Mouse (Mus musculus) neural tube, embryonic 13.5 days (tissue): ENCODE data around the gene Cyp4f14. TPM values are rescaled to one million over a fixed set of nuclear protein-coding genes. Genes with fewer than 3 reads are reported as not detected.
"Not testable (repeated sequence)": the region's sequence is repeated elsewhere in the genome, so short reads cannot be mapped to it uniquely, and the experiment has no call there.

Experiments used
- ATAC-seq: fragments of 200-750 bp; cut with Nextera tagmentation; 2 replicates; pipeline ENCODE4 v1.8.0; 2017; ENCODE audit warnings: low read depth, mild to moderate bottlenecking, moderate TSS enrichment, moderate library complexity
- H3K27ac ChIP-seq: fragments of 300-500 bp; sonication (generic); replicated peaks from 2 replicates; pipeline ENCODE4 v1.5.1; 2015; ENCODE audit warnings: moderate library complexity, mild to moderate bottlenecking, inconsistent platforms
- H3K27me3 ChIP-seq: fragments of 300-500 bp; sonication (generic); 2 replicates; pipeline ENCODE4 v1.6.1; 2015; ENCODE audit warnings: mild to moderate bottlenecking, inconsistent platforms
- H3K36me3 ChIP-seq: fragments of 300-500 bp; sonication (generic); 2 replicates; pipeline ENCODE4 v1.6.1; 2015; ENCODE audit warnings: mild to moderate bottlenecking, inconsistent platforms
- H3K4me1 ChIP-seq: fragments of 300-500 bp; sonication (generic); replicated peaks from 2 replicates; pipeline ENCODE4 v1.6.1; 2015; ENCODE audit warnings: inconsistent platforms
- H3K4me2 ChIP-seq: fragments of 300-500 bp; sonication (generic); 2 replicates; pipeline ENCODE4 v1.6.1; 2015; ENCODE audit warnings: inconsistent platforms, mild to moderate bottlenecking, moderate library complexity
- H3K4me3 ChIP-seq: fragments of 300-500 bp; sonication (generic); 2 replicates; pipeline ENCODE4 v1.5.1; 2015; ENCODE audit warnings: mild to moderate bottlenecking, inconsistent platforms
- H3K9ac ChIP-seq: fragments of 300-500 bp; sonication (generic); 2 replicates; pipeline ENCODE4 v1.6.1; 2015; ENCODE audit warnings: moderate library complexity, mild to moderate bottlenecking, inconsistent platforms
- H3K9me3 ChIP-seq: fragments of 300-500 bp; sonication (generic); 2 replicates; pipeline ENCODE4 v1.6.1; 2016; ENCODE audit warnings: inconsistent platforms
- WGBS: fragments of 180-500 bp; shearing (Covaris S2); methylation state at CpG from one replicate; pipeline ENCODE4 v1.1.7; 2015; 5-methylcytosine and 5-hydroxymethylcytosine counted together
- polyA plus RNA-seq: library from polyadenylated mRNA; unstranded; fragments of >200 nt; fragmentation: Nextera tagmentation; extraction: Ambion mirVana; gene quantifications from 2 replicates; pipeline ENCODE4 v1.2.1, GENCODE M21; 2015

Gene Cyp4f14
- polyA plus RNA-seq, 1 experiment from 2014 or later, result not detected

GRCm38 (mm10) chr17:32890852-32891238, 26.3 kb downstream of the Cyp4f14 start:
- peak overlapping the region; percentile 72 for H3K4me2 ChIP-seq
- H3K27ac ChIP-seq, result peak overlapping the region; percentile 82
- peak; percentile 40; the same call in 1 of the 2 replicates for ATAC-seq
- H3K4me3 ChIP-seq, result peak overlapping the region; percentile 74
- WGBS, result 3% methylated on average over 11 of the region's 11 CpGs
- no peaks in the 10 kb centered on the region for H3K9me3 ChIP-seq
- peaks cover 4% of the 10 kb centered on the region for H3K36me3 ChIP-seq
- H3K4me1 ChIP-seq, result peaks cover 19% of the 10 kb centered on the region
- peak overlapping the region; percentile 83 for H3K9ac ChIP-seq
- H3K27me3 ChIP-seq, result no peaks in the 10 kb centered on the region

GRCm38 (mm10) chr17:32889611-32890010, 27.5 kb downstream of the Cyp4f14 start:
- H3K36me3 ChIP-seq, result peaks cover 13% of the 10 kb centered on the region
- peak overlapping the region; percentile 72 for H3K4me2 ChIP-seq
- H3K4me1 ChIP-seq, result peaks cover 19% of the 10 kb centered on the region
- no peaks in the 10 kb centered on the region for H3K27me3 ChIP-seq
- no peaks in the 10 kb centered on the region for H3K9me3 ChIP-seq
- H3K27ac ChIP-seq, result no peak overlapping the region
- WGBS, result 95% methylated on average over 6 of the region's 6 CpGs
- H3K4me3 ChIP-seq, result no peak overlapping the region
- no peak for ATAC-seq
- H3K9ac ChIP-seq, result no peak overlapping the region

GRCm38 (mm10) chr17:32880320-32881218, 36.6 kb downstream of the Cyp4f14 start:
- Histone ChIP-seq H3K9ac (no peak overlapping the region), H3K27me3 (0 out of 2 replicates have a peak, but pooled peaks cover 4% of the 10 kb centered on the region), H3K27ac (no peak overlapping the region), H3K4me1 (no peaks in the 10 kb centered on the region), H3K4me3 (no peak overlapping the region), H3K4me2 (no peak overlapping the region), H3K36me3 (peaks cover 70% of the 10 kb centered on the region), H3K9me3 (no peaks in the 10 kb centered on the region)
- no peak for ATAC-seq
- WGBS, result 92% methylated on average over 14 of the region's 14 CpGs

DNA sequence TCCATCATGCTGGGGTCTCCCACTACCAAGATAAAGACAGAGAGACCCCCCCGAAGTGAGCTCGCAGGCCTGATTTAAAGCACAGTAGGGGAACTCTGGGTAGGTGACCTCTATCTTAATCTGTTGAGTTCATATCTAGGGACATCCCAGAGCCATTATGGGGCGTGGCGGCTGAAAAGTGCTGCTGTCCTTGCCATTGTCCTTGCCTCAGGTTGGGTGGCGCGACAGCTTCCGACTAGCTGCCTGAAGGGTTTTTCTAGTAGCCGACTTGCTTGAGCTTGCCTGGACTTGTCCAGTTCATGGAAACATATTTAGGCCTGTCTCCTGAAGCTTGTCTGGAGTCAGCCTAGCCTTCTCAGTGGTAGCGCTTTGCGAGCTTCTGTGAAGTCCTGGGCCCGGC, 38.4 kb downstream of the Cyp4f14 start:
- no peak for ATAC-seq
- Histone ChIP-seq H3K4me3 (no peak overlapping the region), H3K36me3 (peaks cover 52% of the 10 kb centered on the region), H3K9ac (no peak overlapping the region), H3K27me3 (0 out of 2 replicates have a peak, but pooled peaks cover 4% of the 10 kb centered on the region), H3K4me1 (no peaks in the 10 kb centered on the region), H3K27ac (no peak overlapping the region), H3K9me3 (no peaks in the 10 kb centered on the region), H3K4me2 (no peak overlapping the region)
- 96% methylated on average over 11 of the region's 11 CpGs for WGBS

GRCm38 (mm10) chr17:32877471-32878171, 39.5 kb downstream of the Cyp4f14 start:
- 12% methylated on average over 22 of the region's 22 CpGs for WGBS
- H3K27ac ChIP-seq, result no peak overlapping the region

DNA sequence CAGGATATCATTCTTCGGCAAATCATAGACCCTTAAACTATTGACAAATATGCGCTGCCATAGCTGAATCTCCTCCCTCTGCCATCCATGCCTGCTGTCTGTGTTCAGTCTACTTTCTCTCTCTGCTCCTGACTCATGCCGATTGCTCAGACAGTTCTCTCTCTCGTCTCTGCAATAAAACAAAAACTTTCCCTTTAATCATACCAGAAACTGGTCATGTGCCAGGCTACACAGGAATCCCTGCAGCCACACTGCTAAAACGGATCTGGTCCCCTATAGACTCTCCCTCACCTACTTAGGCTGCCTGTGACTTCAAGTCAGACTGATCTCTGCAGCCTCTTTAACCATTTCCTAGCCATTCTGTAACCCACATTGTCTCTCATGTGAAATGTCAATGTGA, 44.4 kb downstream of the Cyp4f14 start:
- WGBS, result 74% methylated on average over 5 of the region's 5 CpGs
- H3K36me3 ChIP-seq, result no peaks in the 10 kb centered on the region
- no peaks in the 10 kb centered on the region for H3K27me3 ChIP-seq
- no peak overlapping the region for H3K9ac ChIP-seq
- no peaks in the 10 kb centered on the region for H3K4me1 ChIP-seq
- no peak overlapping the region for H3K27ac ChIP-seq
- no peak overlapping the region for H3K4me3 ChIP-seq
- H3K4me2 ChIP-seq, result no peak overlapping the region
- no peak for ATAC-seq
- 0 out of 2 replicates have a peak, but pooled peaks cover 2% of the 10 kb centered on the region for H3K9me3 ChIP-seq

More at GRCm38 (mm10) chr17:32877471-32878171, 39.5 kb downstream of the Cyp4f14 start:
- H3K36me3 ChIP-seq, result peaks cover 40% of the 10 kb centered on the region
- 0 out of 2 replicates have a peak, but pooled peaks cover 4% of the 10 kb centered on the region for H3K27me3 ChIP-seq
- ATAC-seq, result no peak
- H3K9ac ChIP-seq, result no peak overlapping the region
- no peak overlapping the region for H3K4me2 ChIP-seq
- H3K9me3 ChIP-seq, result no peaks in the 10 kb centered on the region
- no peak overlapping the region for H3K4me3 ChIP-seq
- H3K4me1 ChIP-seq, result no peaks in the 10 kb centered on the region

DNA sequence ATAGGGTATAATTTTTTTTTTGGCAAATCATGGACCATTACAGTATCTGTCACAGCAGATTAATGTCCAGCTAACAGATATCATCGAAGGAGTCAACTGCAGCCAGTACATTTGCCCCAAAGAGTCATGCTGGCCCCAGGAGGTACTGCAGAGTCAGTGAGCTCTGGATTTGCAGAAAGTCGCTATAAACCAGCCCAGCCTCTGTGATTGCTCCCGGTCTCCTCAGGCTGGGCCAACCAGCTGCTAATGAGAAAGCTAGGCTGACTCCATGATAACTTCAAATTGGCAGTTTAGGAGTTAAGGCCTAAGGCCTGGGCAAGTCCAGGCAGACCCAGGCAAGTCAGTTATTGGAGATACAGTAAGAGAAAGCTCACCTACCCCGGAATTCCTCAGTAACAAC, 45.1 kb downstream of the Cyp4f14 start:
- Histone ChIP-seq H3K4me1 (no peaks in the 10 kb centered on the region), H3K4me3 (no peak overlapping the region), H3K27me3 (no peaks in the 10 kb centered on the region), H3K36me3 (no peaks in the 10 kb centered on the region), H3K27ac (no peak overlapping the region), H3K4me2 (no peak overlapping the region), H3K9me3 (0 out of 2 replicates have a peak, but pooled peaks cover 2% of the 10 kb centered on the region), H3K9ac (no peak overlapping the region)
- no peak for ATAC-seq
- 85% methylated on average over 4 of the region's 4 CpGs for WGBS

DNA sequence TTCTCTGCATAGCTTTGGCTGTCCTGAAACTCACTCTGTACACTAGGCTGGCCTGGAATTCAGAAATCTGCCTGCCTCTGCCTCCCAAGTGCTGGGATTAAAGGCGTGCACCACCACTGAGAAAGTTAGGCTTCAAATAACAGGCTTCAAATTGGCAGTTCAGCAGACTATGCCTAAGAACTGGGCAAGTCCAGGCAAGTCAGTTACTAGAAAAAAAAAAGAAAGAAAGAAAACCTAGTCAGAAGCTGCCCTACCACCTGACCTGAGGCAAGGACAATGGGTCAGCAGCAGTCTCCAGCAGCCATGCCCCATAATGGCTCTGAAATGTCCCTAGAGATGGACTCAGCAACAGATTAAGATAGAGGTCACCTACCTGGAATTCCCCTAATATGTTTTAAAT, 45.7 kb downstream of the Cyp4f14 start:
- Histone ChIP-seq H3K4me3 (no peak overlapping the region), H3K9me3 (0 out of 2 replicates have a peak, but pooled peaks cover 2% of the 10 kb centered on the region), H3K4me2 (no peak overlapping the region), H3K27me3 (no peaks in the 10 kb centered on the region), H3K9ac (no peak overlapping the region), H3K27ac (no peak overlapping the region), H3K4me1 (no peaks in the 10 kb centered on the region), H3K36me3 (no peaks in the 10 kb centered on the region)
- WGBS, result 95% methylated on average over 1 of the region's 1 CpGs
- ATAC-seq, result no peak

GRCm38 (mm10) chr17:32867266-32867665, 49.9 kb downstream of the Cyp4f14 start:
- not testable (repeated sequence) for H3K36me3 ChIP-seq, ATAC-seq, H3K9ac ChIP-seq, H3K27ac ChIP-seq, H3K27me3 ChIP-seq, H3K4me1 ChIP-seq, H3K9me3 ChIP-seq, H3K4me3 ChIP-seq, H3K4me2 ChIP-seq
- 63% methylated on average over 5 of the region's 7 CpGs for WGBS

GRCm38 (mm10) chr17:32856713-32857112, 60.4 kb downstream of the Cyp4f14 start:
- H3K9ac ChIP-seq, H3K27me3 ChIP-seq, H3K4me3 ChIP-seq, ATAC-seq, H3K27ac ChIP-seq, H3K9me3 ChIP-seq, H3K36me3 ChIP-seq, H3K4me2 ChIP-seq, H3K4me1 ChIP-seq: not testable (repeated sequence)
- WGBS, result 73% methylated on average over 4 of the region's 6 CpGs
